In the genomic region with DNA sequence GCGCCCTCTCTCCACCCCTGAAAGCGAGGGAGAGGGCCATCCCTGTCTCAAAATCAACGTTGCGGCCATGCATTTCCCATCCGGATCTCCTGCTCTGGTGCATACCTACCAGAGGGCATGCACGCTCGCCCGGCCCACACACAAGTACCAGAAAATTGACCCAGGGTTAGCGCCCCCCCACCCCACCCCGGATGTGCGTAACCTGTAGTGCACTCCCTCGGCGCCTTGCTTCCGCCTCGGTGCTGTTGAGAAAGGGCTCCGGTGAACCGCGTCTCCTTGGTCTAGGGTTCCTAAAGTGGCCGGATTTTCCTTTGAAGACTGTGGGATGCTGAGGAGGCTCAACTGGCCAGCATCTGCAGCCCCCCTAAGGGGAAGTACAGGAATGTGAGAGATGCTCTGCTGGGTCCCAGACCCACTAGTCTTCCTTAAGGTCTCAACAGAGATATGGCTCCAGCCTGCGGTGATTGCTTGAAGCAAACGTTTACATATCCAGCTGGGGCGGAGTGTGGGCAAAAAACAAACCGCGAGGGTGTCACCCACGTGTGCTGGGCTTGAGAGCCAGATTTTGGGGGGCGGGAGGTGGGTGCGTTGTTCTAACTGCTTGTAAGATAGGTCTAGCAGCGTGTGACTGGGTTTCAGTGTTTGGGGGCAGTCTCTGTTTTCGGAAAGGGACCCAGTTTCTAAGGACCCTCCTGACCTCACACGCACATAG, we compare ENCODE assay signal across 8 mouse cellular contexts. TPM values are rescaled to one million over a fixed set of nuclear protein-coding genes. Genes with fewer than 3 reads are reported as not detected.
A peak's percentile ranks its signal among the peaks of the same experiment; 100 is the strongest.
DNase-seq lines count a peak whose midpoint lies in the region; ATAC-seq lines count a peak whose summit lies in the region.

Gene Hemk1 (minus strand): TSS at position 179 of the 712 bp plus-strand sequence.

- H3K36me3 ChIP-seq in hindbrain, embryonic 14.5 days (replicated peaks; ENCODE audit: control insufficient read depth, insufficient read depth), result no peaks in the 10 kb centered on the region

- H3K4me3 ChIP-seq in hindbrain, embryonic 14.5 days (replicated peaks; ENCODE audit: low read length), result peak within 1 kb of the TSS; percentile 54

- peak; percentile 84 for ATAC-seq in hindbrain, embryonic 14.5 days (ENCODE audit: low FRiP score)

- WGBS in hindbrain, embryonic 14.5 days, result 4% methylated on average over 30 of the region's 30 CpGs

- peaks cover 30% of the 10 kb centered on the region for H3K4me1 ChIP-seq in hindbrain, embryonic 14.5 days (replicated peaks; ENCODE audit: control insufficient read depth, insufficient read depth, low read length)

- peak; percentile 65 for DNase-seq in WW6 (ENCODE audit: low read depth, low spot score)
- peak; percentile 86 to 88 for DNase-seq in cerebellum, postnatal 14 days
- DNase-seq in frontal cortex, postnatal 36 days (ENCODE audit: low spot score in 2 of 2), result peak; percentile 79 to 81
- DNase-seq in hindbrain, embryonic 14.5 days (ENCODE audit: low spot score), result peak; percentile 85
- DNase-seq in layer of hippocampus, postnatal 36 days, result peak; percentile 71 to 76
- peak; percentile 83 for DNase-seq in lung, postnatal 36 days
- DNase-seq in retina, embryonic 14.5 days (ENCODE audit: low spot score), result peak; percentile 93
- DNase-seq in thymus, postnatal 36 days, result peak; percentile 76

- peak within 1 kb of the TSS; percentile 86 for H3K4me2 ChIP-seq in hindbrain, embryonic 14.5 days (replicated peaks)

- H3K27me3 ChIP-seq in hindbrain, embryonic 14.5 days (ENCODE audit: control insufficient read depth, insufficient read depth, low read length), result no peaks in the 10 kb centered on the region

- peak within 1 kb of the TSS; percentile 80 for H3K9ac ChIP-seq in hindbrain, embryonic 14.5 days

- peak within 1 kb of the TSS; percentile 50 for H3K27ac ChIP-seq in hindbrain, embryonic 14.5 days

- H3K9me3 ChIP-seq in hindbrain, embryonic 14.5 days (ENCODE audit: control insufficient read depth, low read length), result no peaks in the 10 kb centered on the region

RNA-seq across cellular contexts. Expression of gene Hemk1, which starts in this region (rescaled TPM):
- 16.7 and 19.1 TPM in 2 replicates for polyA plus RNA-seq in hindbrain, embryonic 14.5 days (2014; fragmentation: Nextera tagmentation; extraction: Ambion mirVana)
- total RNA-seq in layer of hippocampus, postnatal 36 days (2021), result 10 to 100 TPM; 17.2 to 19.5 TPM

Comparison
In these comparisons a context has a peak if more than half of its experiments do, and no peak if none do; other contexts are left out.
1. Peak in every context shown above with its lines: DNase-seq, ATAC-seq, H3K4me3 ChIP-seq and H3K27ac ChIP-seq.